Mouse (Mus musculus): Measurements from ENCODE around the gene Clcn2.

DNA sequence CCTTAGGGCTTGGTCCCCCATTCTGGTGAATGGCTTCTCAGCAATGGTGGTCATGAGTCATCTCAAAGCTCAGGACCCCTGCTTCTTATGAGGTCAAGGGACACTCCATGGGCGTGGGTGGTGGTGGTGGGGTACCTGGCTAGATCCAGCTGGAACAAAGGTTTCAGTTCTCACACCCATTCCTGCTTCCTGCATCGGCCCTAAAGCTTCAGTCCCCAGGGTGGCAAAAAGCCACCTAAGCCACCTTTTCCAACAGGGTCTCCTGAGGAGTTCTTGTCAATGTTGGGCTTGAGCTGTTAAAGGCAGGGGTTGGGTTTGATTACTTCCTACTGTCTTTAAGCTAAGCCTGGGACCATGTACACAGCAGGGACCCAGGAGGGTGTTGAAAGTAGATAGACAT lies 2.4 kb downstream of the Clcn2 start:
- TF ChIP-seq POLR2A (IDR thresholded peaks at IDR 0.05; ENCODE audit: low read depth, low read length) (no peak), CTCF (IDR thresholded peaks at IDR 0.05; ENCODE audit: extremely low read depth, insufficient read depth, insufficient read length, insufficient replicate concordance) (no peak)

All from spleen, adult 2 months (tissue).